Mouse (Mus musculus) hematopoietic stem cell, adult 5-6 weeks (primary cell): ENCODE measurements around the gene Gm20747. TPM values are rescaled to one million over a fixed set of nuclear protein-coding genes. Genes with fewer than 3 reads are reported as not detected.
"Not testable (repeated sequence)": the region's sequence is repeated elsewhere in the genome, so short reads cannot be mapped to it uniquely, and the experiment has no call there.

Experiments used
- ATAC-seq, 2 experiments: fragments of 125-278 bp in 1 of 2; replicated peaks in 1 of 2; 2 replicates each; pipeline ENCODE4 v1.8.0; 2016 to 2017; ENCODE audit warnings: inconsistent platforms in 2 of 2, mild to moderate bottlenecking in 2 of 2, moderate number of reproducible peaks in 2 of 2, low read depth in 1 of 2, moderate TSS enrichment in 1 of 2; ENCODE audit not compliant: low FRiP score in 2 of 2, poor library complexity in 2 of 2, severe bottlenecking in 2 of 2, insufficient read depth in 1 of 2, low TSS enrichment in 1 of 2
- total RNA-seq: library from RNA; stranded (forward); fragments of 172-1452, 232-1000 nt; gene quantifications from 2 replicates; pipeline ENCODE4 v1.2.3, GENCODE M21; 2017

Gm20747 gene
- total RNA-seq = not detected in 2 replicates

DNA sequence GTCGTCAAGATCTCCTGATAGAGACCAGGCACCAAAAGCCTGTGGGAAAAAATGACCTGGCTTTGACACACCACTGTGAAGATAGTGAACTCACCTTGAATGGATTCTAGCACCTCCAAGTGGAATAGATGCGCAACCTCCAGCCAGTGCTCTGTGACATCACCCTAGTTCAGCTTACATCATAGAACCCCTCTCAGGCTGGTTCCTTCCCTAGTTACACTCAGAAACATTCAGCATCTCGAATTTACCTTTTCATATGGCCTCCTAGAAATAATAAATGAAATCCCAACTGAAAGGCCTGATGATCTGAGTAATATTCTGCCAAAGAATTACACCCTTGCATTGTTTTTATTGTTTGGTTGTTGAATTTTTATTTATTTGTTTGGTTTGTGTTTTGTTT, at the start of gene Gm20747:
Gene Gm20747 (minus strand): TSS at position 101 of the 400 bp plus-strand sequence.
- not testable (repeated sequence) for ATAC-seq
